Mouse (Mus musculus): Measurements from ENCODE around the gene Kcnk4. TPM values are rescaled to one million over a fixed set of nuclear protein-coding genes. Genes with fewer than 3 reads are reported as not detected.
A peak's percentile ranks its signal among the peaks of the same experiment; 100 is the strongest.

The Kcnk4 gene
- polyA plus RNA-seq, 1 experiment, result 1.8 TPM

DNA sequence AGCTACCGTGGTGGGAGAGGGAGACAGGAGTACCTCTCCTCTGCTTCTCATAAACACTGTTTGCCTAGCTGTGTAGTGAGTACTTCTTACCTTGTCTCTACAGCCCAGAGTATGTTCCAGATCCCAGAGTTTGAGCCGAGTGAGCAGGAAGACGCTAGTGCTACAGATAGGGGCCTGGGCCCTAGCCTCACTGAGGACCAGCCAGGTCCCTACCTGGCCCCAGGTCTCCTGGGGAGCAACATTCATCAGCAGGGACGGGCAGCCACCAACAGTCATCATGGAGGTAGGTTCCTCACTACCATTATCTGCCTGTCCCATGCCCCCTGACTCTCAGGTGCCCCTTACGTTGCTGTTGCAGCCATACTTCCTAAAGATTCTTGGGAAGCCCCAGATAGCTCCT is 8.4 kb upstream of the Kcnk4 start:
- Histone ChIP-seq H3K36me3 (ENCODE audit: control insufficient read depth, insufficient read depth, low read length) (no peaks in the 10 kb centered on the region), H3K4me1 (replicated peaks; ENCODE audit: control insufficient read depth, insufficient read depth, low read length) (peaks cover 12% of the 10 kb centered on the region), H3K27ac (ENCODE audit: control insufficient read depth, insufficient read depth, low read length) (peak overlapping the region; percentile 8; the same call in 1 of the 2 replicates), H3K4me3 (ENCODE audit: control insufficient read depth, insufficient read depth, low read length) (peak overlapping the region; percentile 44), H3K27me3 (ENCODE audit: control insufficient read depth, insufficient read depth, low read length) (no peaks in the 10 kb centered on the region)
- DNase-seq, result no peak
- WGBS, result 44% methylated on average over 5 of the region's 5 CpGs
- TF ChIP-seq CTCF (IDR thresholded peaks at IDR 0.05; ENCODE audit: borderline replicate concordance, control insufficient read depth, extremely low read depth, insufficient read depth, low read length, poor library complexity) (no peak), POLR2A (IDR thresholded peaks at IDR 0.05; ENCODE audit: control insufficient read depth, extremely low read depth, insufficient read depth, low read length, poor library complexity) (no peak; the same call in 1 of the 2 replicates)

DNA sequence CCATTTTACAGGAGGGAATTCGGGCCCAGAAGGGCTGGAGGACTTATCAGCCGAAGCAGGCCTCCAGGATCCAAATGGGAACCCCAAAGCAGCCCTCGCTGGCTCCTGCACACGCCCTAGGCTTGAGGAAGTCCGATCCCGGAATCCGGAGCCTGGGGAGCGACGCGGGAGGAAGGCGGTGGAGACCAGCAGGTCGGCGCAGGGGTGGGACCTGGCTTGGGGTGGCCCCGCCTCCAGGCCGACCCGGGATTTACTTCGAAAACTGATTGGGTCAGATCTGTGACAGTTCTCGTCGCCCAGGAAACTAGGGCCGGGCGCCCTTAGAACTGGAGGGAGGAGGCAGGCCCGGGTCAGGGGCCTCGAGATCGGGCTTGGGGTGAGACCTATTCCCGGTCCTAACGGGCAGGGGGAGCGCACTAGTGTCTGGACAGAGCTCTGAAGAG is 8.0 kb upstream of the Kcnk4 start, which contains the start of gene Gpr137:
TSS of gene Gpr137 (minus strand) at position 232 of the 443 bp plus-strand sequence.
- peak within 1 kb of the TSS; percentile 64 for H3K4me3 ChIP-seq (ENCODE audit: control insufficient read depth, insufficient read depth, low read length)
- under 1% methylated on average over 27 of the region's 27 CpGs for WGBS
- H3K27ac ChIP-seq (ENCODE audit: control insufficient read depth, insufficient read depth, low read length), result peak within 1 kb of the TSS; percentile 61
- H3K4me1 ChIP-seq (replicated peaks; ENCODE audit: control insufficient read depth, insufficient read depth, low read length), result peaks cover 12% of the 10 kb centered on the region
- H3K36me3 ChIP-seq (ENCODE audit: control insufficient read depth, insufficient read depth, low read length), result no peaks in the 10 kb centered on the region
- peak; percentile 96 for DNase-seq
- TF ChIP-seq POLR2A (IDR thresholded peaks at IDR 0.05; ENCODE audit: control insufficient read depth, extremely low read depth, insufficient read depth, low read length, poor library complexity) (peak; percentile 73), CTCF (IDR thresholded peaks at IDR 0.05; ENCODE audit: borderline replicate concordance, control insufficient read depth, extremely low read depth, insufficient read depth, low read length, poor library complexity) (peak; percentile 35; the same call in 1 of the 2 replicates)
- no peaks in the 10 kb centered on the region for H3K27me3 ChIP-seq (ENCODE audit: control insufficient read depth, insufficient read depth, low read length)

DNA sequence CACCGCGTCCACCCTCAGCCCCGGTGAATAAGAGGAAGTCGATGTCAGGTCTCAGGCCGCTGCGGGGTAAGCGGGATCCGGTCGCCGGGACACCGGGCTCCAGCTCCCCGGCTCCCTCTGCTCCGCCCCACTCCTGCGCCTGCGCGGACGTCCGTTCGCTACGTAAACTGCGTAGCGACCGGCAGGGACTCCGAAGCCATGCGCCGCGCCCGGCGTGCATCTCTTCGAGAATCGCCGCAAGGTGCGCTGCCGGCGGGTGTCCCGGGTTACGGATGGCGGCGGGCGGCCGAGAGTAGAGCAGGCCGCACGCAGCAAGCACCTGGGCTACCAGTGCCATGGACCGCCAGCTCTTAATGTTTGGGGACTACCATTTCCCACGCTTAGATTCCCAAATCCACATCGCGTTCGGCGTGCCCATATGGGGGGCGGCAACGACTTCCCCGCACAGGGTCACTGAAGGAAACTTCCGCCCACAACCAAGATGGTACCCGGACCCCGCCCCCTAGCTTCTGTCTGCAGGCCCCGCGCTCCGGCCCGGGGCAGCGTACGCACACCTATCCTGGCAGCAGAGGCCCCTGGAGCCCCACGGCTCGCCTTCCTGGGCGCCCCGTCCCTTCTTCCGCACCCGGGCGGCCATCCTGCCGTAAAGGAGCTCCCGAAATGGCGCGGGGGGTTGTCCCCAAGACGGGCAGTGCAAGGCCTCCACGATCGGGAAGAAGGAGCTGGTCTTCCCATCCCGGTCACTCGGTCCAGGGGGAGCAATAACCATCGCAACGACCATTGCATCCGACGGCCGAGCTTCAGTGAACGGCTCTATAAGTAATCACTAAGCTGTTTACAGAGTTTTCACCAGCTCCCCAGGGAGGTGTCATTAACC is 7.3 kb upstream of the Kcnk4 start, which contains the start of gene Bad:
TSS of gene Bad (plus strand) at position 490 of the 877 bp plus-strand sequence.
- Histone ChIP-seq H3K36me3 (ENCODE audit: control insufficient read depth, insufficient read depth, low read length) (no peaks in the 10 kb centered on the region), H3K4me3 (ENCODE audit: control insufficient read depth, insufficient read depth, low read length) (peak within 1 kb of the TSS; percentile 64), H3K27ac (ENCODE audit: control insufficient read depth, insufficient read depth, low read length) (peak within 1 kb of the TSS; percentile 61), H3K4me1 (replicated peaks; ENCODE audit: control insufficient read depth, insufficient read depth, low read length) (peaks cover 12% of the 10 kb centered on the region), H3K27me3 (ENCODE audit: control insufficient read depth, insufficient read depth, low read length) (no peaks in the 10 kb centered on the region)
- peak; percentile 92 for DNase-seq
- TF ChIP-seq POLR2A (IDR thresholded peaks at IDR 0.05; ENCODE audit: control insufficient read depth, extremely low read depth, insufficient read depth, low read length, poor library complexity) (no peak; the same call in 1 of the 2 replicates), CTCF (IDR thresholded peaks at IDR 0.05; ENCODE audit: borderline replicate concordance, control insufficient read depth, extremely low read depth, insufficient read depth, low read length, poor library complexity) (peak; percentile 34; the same call in 1 of the 2 replicates)
- under 1% methylated on average over 83 of the region's 83 CpGs for WGBS

DNA sequence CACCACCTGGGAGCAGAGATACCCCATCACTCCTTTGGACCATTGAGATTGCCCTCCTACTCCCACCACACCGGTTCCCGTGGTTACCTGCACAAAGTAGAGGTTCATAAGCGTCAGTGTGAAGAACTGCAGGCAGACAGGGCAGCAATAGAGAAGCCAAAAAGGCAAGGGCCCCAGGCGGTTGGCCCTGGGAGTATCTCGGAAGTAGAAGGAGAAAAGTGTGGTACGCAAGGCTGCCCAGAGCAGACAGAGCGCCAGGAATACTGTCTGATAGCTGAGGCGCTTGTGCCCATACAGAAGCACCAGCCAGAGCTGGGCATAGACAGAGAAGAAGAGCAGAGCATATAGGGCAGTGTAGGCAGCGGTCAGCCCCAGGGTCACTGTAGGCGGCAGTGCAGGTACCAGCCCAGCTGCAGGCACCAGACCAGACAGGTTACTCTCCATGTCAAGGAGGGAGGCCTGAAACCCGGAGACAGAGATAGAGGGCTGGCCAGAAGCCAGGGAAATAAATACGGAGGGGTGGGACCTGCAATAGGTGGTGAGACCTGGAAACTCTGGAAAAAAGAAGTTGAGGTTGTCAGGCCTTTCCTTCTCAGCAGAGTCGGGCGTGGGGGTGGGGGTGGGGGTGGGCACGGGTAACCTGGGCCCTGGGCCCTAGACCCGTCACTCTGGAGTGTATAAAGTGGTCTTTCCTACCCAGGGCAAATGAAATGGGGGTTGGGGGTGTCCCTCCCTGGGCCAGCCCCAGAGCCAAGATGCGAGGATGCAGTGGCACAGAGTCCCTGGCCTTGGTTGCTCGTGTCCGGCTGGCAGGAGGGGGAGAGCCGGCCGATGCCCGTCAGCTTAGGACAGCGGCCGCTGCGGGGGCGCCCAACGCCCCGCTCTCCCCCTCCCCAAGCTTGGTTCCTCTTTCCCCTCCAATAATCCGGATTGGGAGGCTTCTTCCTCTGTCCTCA is 6.4 kb upstream of the Kcnk4 start:
- WGBS, result 30% methylated on average over 29 of the region's 29 CpGs

DNA sequence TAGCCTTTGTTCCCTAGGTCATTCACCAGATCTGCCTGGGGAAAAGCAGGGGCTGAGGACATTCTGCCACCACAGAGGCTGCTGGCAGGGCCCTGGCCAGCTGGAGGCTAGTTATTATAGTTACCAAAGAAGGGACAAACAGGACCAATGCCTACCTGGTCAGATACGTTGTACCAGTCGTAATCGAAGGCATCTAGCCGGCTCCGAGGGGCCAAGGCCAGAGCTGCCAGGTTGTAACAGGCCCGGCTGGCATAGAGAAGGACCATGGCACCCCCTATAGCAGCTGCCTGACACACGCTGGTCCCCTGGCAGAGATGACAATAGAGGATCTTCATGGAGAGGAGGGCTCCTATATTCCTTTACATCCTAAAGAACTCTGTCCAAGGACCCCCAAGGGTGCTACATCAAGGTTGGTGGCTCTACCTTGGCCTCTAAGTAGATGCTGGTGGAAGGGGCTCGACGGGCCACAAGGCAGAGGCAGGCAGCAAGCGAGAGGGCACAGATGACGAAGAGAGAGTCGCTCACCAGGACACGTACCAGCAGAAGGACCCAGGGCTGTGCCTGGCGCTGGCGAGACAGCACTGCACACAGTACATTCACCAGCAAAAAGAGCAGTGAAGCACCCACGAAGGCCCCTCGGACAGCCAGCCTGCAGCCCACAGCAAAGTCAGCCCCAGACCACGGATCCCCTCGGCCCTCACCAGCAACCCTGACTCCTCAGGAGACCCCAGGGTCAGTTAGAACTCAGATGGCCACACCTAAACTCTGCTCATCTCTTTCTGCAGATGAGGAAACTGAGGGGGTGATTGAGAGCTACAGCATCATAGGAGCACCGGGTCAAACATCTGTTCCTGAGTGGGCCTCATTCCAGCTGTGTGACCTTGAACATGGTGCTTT is 5.0 kb upstream of the Kcnk4 start:
- no peak for TF ChIP-seq CTCF (IDR thresholded peaks at IDR 0.05; ENCODE audit: borderline replicate concordance, control insufficient read depth, extremely low read depth, insufficient read depth, low read length, poor library complexity)
- TF ChIP-seq POLR2A (IDR thresholded peaks at IDR 0.05; ENCODE audit: control insufficient read depth, extremely low read depth, insufficient read depth, low read length, poor library complexity), result no peak
- peaks cover 1% of the 10 kb centered on the region; the same call in 1 of the 2 replicates for H3K27me3 ChIP-seq (ENCODE audit: control insufficient read depth, insufficient read depth, low read length)
- H3K4me3 ChIP-seq (ENCODE audit: control insufficient read depth, insufficient read depth, low read length), result no peak overlapping the region
- no peak for DNase-seq
- 93% methylated on average over 20 of the region's 20 CpGs for WGBS
- no peaks in the 10 kb centered on the region for H3K36me3 ChIP-seq (ENCODE audit: control insufficient read depth, insufficient read depth, low read length)
- H3K27ac ChIP-seq (ENCODE audit: control insufficient read depth, insufficient read depth, low read length), result no peak overlapping the region
- H3K4me1 ChIP-seq (replicated peaks; ENCODE audit: control insufficient read depth, insufficient read depth, low read length), result peaks cover 12% of the 10 kb centered on the region

More for the DNA sequence above, 6.4 kb upstream of the Kcnk4 start:
- H3K4me1 ChIP-seq (replicated peaks; ENCODE audit: control insufficient read depth, insufficient read depth, low read length), result peaks cover 12% of the 10 kb centered on the region
- peak overlapping the region; percentile 64 for H3K4me3 ChIP-seq (ENCODE audit: control insufficient read depth, insufficient read depth, low read length)
- no peak for DNase-seq
- H3K27me3 ChIP-seq (ENCODE audit: control insufficient read depth, insufficient read depth, low read length), result no peaks in the 10 kb centered on the region
- no peaks in the 10 kb centered on the region for H3K36me3 ChIP-seq (ENCODE audit: control insufficient read depth, insufficient read depth, low read length)
- TF ChIP-seq POLR2A (IDR thresholded peaks at IDR 0.05; ENCODE audit: control insufficient read depth, extremely low read depth, insufficient read depth, low read length, poor library complexity) (no peak), CTCF (IDR thresholded peaks at IDR 0.05; ENCODE audit: borderline replicate concordance, control insufficient read depth, extremely low read depth, insufficient read depth, low read length, poor library complexity) (no peak)
- H3K27ac ChIP-seq (ENCODE audit: control insufficient read depth, insufficient read depth, low read length), result no peak overlapping the region

Data from thymus, adult 2 months (tissue).